Mouse (Mus musculus): ENCODE data around the gene Gsta4.

Gsta4 gene

DNA sequence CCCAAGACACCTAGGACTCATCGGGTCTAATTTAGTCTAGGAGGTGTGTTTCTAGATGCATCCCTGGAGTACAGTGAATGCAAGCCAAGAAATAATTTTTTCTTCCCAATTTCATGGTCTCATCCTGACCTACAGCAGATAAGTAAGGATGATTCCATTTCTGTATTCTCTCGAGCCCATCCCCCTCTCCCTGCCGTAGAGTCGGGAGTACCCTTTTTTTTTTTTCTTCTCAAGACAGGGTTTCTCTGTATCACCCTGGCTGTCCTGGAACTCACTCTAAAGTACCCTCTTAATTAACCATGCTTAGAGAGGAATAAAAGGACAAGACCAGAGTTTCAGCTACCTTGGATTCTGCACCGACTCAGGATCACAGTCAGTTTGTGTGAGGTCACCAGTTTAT lies 4.4 kb upstream of the Gsta4 start:
- DNase-seq (ENCODE audit: low spot score in 2 of 2), result no peak

GRCm38 (mm10) chr9:78179071-78179470 lies 3.5 kb upstream of the Gsta4 start:
- DNase-seq (ENCODE audit: low spot score in 2 of 2), result no peak

GRCm38 (mm10) chr9:78185686-78186085 lies 3.1 kb downstream of the Gsta4 start:
- DNase-seq (ENCODE audit: low spot score in 2 of 2), result no peak

- no peak for DNase-seq (ENCODE audit: low spot score in 2 of 2)
Measured at GRCm38 (mm10) chr9:78188910-78189309, 6.3 kb downstream of the Gsta4 start.

GRCm38 (mm10) chr9:78190651-78191634 lies 8.4 kb downstream of the Gsta4 start:
- DNase-seq (ENCODE audit: low spot score in 2 of 2), result no peak

DNA sequence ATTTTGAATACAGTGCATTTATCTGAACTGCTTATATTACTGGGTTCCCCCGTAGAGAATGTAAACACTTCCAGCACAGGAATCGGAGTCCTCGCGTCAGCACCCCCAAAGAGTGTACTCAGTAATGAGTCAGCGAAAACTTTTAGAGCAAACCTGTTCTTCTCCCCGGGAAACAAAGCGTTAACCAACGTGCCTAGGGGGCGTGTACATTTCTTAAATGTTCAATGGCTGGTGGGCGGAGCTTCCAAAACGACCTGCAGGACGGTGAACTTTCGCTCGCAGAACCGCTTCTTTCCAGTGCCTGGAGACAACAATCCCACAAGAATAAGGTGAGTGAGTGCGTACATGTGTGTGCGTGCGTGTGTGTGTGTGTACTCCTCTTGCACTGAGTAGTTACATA lies 9.2 kb downstream of the Gsta4 start:
- peak in 1 of 2 experiments; percentile 51 for DNase-seq (ENCODE audit: low spot score in 2 of 2)

GRCm38 (mm10) chr9:78193902-78194597 lies 11.5 kb downstream of the Gsta4 start:
- DNase-seq (ENCODE audit: low spot score in 2 of 2), result peak; percentile 53 to 58

DNA sequence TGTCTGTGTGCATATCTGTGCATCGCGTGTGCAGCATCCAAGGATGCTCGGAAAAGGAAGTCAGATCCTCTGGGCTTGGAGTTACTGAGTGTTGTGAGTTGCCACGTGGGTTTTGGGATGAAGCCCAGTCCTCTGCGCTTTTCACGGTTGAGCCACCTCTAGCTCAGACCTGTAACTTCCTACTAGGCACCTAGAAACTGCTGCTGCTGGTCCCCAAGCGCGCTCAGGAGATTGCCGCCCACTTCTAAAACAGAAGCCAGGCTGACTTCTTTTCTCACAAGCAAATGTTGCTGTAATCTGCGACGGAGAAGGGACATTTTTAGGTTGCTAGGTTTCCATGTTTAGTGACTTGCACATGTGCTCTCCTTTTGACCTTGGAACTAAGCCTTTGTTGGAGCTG lies 12.5 kb downstream of the Gsta4 start:
- DNase-seq (ENCODE audit: low spot score in 2 of 2), result no peak

DNA sequence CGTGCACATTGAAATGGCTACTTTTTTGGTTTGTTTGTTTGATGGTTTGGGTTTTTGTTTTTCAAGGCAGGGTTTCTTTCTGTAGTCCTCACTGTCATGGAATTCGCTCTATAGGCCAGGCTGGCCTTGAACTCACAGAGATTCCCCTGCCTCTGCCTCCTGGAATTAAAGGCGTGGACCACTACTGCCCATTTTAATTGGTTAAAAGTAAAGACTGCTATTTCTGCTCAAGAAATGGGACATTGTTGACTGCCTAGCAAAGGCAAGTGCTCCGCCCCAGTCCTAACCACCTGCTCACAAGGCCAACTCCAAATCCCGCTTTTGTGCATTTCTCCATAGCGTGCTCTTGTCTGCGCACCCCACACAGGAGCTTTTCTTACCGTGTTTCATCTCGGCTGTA lies 15.2 kb downstream of the Gsta4 start:
- no peak for DNase-seq (ENCODE audit: low spot score in 2 of 2)

- DNase-seq (ENCODE audit: low spot score in 2 of 2), result no peak
Measured at GRCm38 (mm10) chr9:78204194-78204593, 21.6 kb downstream of the Gsta4 start.

- DNase-seq (ENCODE audit: low spot score in 2 of 2), result no peak
Measured at GRCm38 (mm10) chr9:78208956-78209355, 26.4 kb downstream of the Gsta4 start.

DNA sequence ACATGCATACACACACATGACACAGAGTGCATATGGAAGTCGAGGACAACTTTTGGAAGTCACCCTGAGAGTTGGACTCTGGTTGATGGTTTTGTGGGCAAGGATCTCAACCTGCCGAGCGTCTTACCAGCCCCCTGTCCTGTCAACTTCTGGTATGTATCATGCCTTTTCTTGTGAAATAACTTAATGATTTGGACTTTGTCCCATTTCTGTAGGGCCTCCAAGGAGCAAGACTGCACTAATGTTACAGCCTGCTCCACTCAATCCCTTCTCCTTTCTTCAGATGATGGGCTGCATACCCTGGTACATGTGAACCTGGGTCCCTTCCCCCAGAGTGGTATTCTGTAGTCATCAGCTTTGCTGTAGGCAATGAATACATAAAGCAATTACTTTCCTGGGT lies 27.5 kb downstream of the Gsta4 start:
- DNase-seq (ENCODE audit: low spot score in 2 of 2), result no peak

GRCm38 (mm10) chr9:78210821-78211220 lies 28.2 kb downstream of the Gsta4 start:
- no peak for DNase-seq (ENCODE audit: low spot score in 2 of 2)

DNA sequence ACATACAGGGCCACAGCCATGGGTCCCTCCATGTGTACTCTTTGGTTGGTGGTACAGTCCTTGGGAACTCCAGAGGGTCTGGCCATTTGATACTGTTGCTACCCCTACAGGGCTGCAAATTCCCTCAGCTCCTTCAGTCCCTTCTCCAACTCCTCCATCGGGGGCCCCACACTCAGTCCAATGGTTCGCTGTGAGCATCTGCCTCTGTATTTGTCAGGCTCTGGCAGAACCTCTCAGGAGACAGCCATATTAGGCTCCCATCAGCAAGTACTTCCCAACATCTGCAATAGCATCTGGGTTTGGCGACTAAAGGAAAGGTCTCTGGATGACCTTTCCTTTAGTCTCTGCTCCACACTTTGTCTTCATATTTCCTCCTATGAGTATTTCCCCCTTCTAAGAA lies 28.9 kb downstream of the Gsta4 start:
- no peak for DNase-seq (ENCODE audit: low spot score in 2 of 2)

DNA sequence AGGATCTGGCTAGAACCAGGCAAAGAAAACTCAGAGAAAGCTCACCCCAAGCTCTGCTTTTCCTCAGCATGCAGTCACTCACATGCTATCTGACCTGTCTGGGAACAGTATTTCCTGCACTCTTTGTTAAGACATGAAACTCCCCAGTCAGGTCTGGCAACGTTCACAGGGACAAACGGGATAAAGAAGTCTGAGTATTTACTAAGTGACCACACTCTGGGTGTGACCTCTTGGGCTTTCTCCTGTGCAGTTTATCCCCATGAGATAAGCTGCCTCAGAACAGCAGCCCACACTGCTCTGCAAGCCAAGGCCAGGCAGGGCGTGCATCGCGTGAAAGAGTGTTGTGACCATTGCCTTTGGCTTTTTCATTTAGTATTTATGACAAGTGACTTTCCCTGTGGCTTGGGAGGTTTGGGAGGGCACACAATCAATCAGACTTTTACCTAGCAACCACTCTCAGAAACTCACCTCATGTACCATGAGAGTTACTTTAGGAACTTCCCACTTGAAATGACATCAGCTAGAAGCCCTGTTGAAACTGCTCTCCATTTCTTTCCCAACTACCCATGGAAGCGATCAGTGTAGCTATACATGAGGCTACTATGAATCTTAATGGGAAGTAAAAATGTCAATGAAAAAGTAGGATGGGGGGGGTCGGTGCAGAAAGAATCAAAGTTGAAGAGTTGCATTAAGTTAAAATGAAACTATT lies 29.9 kb downstream of the Gsta4 start:
- peak; percentile 56 to 65 for DNase-seq (ENCODE audit: low spot score in 2 of 2)

- no peak for DNase-seq (ENCODE audit: low spot score in 2 of 2)
Measured at GRCm38 (mm10) chr9:78217074-78217473, 34.5 kb downstream of the Gsta4 start.

DNA sequence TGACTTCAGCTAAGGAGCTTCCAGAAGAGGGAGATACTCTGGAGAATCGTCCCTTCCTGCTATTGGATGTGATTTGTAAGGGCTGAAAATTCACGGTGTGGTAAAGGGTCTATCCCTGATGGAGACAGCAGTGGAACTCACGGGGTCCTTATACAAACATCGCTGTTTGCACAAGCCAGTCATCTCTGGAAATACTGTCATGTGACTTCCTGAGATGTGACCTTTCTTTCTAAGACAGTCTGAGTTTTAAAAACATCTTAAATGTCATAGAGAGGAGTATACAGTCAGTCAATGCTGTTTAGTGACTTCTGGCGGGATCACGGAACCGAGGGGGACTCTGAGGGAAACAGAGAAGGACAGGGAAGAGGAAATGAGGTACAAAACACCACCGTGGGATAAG lies 40.0 kb downstream of the Gsta4 start:
- DNase-seq (ENCODE audit: low spot score in 2 of 2), result no peak

DNA sequence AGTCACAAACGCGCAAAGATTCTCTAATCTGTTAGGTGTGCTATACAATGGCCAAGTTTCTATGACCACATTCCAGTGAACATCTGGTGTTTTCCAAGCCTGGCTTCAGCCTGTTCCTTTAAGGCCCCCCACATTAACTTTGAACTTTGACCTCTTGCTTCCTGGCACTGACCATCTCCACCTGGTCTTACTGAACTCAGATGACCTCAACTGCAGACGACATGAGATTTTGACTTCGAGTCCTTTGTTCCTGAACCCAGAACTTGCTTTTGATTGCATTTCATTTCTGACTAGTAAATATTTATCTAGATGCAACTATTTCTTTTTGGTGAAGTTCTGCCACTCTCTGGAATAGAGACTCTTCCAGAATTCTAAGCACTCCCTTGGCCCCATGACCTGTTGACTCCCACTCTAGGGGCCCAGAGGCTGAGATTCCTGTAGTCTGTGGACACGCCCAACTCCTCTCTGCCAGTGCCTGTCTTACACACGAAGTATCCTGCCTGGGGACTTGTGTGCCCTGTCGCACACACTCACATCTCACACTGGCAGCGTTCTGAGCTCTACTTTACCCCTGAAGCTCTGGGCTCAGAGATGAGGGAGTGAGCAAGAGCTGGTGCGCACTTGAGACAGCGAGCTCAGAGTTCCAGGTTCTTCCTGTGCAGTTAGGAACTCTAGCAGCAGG lies 40.8 kb downstream of the Gsta4 start:
- no peak for DNase-seq (ENCODE audit: low spot score in 2 of 2)

DNA sequence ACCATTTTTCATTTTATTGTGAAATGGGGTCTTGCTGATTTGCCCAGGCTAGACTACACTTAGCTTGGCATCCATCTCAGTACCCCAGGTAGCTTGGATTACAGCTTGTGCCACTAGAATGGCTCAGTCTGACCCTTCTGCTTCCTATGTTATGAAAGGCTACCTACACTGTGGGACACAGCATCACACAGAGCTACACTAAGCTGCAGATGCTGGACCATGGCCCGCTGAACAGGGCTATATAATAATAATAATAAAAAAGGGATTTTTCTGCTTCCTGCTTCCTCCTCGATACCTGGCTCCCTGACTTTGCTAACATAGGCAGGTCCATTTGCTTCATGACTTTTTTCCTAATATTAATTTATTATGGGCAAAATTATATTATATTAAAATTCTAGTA lies 41.8 kb downstream of the Gsta4 start:
- DNase-seq (ENCODE audit: low spot score in 2 of 2), result no peak

DNA sequence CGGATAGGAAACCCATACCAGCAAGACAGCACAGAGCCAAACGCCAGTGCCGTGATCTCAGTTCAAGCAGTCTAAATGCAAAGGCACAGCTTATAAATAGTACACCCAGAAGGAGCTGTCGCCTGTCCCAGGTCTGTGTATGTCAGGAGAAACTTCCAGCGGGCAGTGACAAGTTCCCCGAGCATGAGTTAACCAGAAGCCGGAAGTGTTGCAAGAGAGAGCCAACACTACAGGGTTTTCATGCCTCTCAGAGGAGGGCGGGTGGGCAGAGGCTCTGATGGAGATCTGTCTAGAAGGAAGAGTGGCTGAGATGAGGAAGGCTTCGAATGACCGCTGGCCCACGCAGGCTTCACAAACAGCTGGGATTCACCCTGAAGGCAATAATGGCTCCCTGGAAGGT lies 42.7 kb downstream of the Gsta4 start:
- no peak for DNase-seq (ENCODE audit: low spot score in 2 of 2)

DNA sequence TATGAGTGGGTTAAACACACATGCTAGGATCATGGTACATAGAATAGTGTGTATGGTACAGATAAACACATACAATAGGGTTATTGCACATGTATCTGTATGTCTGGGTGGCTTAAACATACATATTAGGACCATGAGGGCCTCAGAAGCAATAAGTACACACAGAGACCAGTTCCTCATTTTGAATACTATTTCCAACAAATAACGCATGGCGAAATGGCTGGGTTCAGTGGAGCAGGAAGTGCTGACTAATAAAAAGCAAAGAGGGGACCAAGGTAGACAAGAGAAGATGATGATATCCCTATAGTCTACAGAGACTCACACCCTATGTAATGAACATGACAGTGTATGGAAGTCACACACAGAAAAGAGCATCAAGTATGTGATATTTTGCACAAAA lies 45.5 kb downstream of the Gsta4 start:
- no peak for DNase-seq (ENCODE audit: low spot score in 2 of 2)

- DNase-seq (ENCODE audit: low spot score in 2 of 2), result peak; percentile 10 to 37
Measured at GRCm38 (mm10) chr9:78229658-78230057, 47.1 kb downstream of the Gsta4 start.

Measured in heart, adult 9 months (tissue).